Mouse (Mus musculus): Measurements from ENCODE around the gene Asprv1.
A peak's percentile ranks its signal among the peaks of the same experiment; 100 is the strongest.

Asprv1 gene

GRCm38 (mm10) chr6:86665076-86665475 is 37.1 kb downstream of the Asprv1 start:
- Histone ChIP-seq H3K9me3 (ENCODE audit: low read length) (no peaks in the 10 kb centered on the region), H3K4me1 (replicated peaks; ENCODE audit: low read depth, low read length) (peaks cover 26% of the 10 kb centered on the region), H3K27me3 (ENCODE audit: insufficient read depth, low read length) (peaks cover 3% of the 10 kb centered on the region; the same call in 1 of the 2 replicates), H3K36me3 (ENCODE audit: insufficient read depth, low read length) (peaks cover 22% of the 10 kb centered on the region), H3K4me3 (replicated peaks; ENCODE audit: low read length) (no peak overlapping the region)
- no peak for TF ChIP-seq NANOG (IDR thresholded peaks at IDR 0.05; ENCODE audit: borderline replicate concordance, low read length)
- no peak for TF ChIP-seq CTCF (conservative IDR thresholded peaks at IDR 0.05; ENCODE audit: low read length)
- no peak for TF ChIP-seq POU5F1 (IDR thresholded peaks at IDR 0.05; ENCODE audit: borderline replicate concordance, low read length)

- Histone ChIP-seq H3K4me3 (replicated peaks; ENCODE audit: low read length) (no peak overlapping the region), H3K27me3 (ENCODE audit: insufficient read depth, low read length) (peaks cover 3% of the 10 kb centered on the region; the same call in 1 of the 2 replicates), H3K9me3 (ENCODE audit: low read length) (no peaks in the 10 kb centered on the region), H3K36me3 (ENCODE audit: insufficient read depth, low read length) (peaks cover 18% of the 10 kb centered on the region), H3K4me1 (replicated peaks; ENCODE audit: low read depth, low read length) (peaks cover 21% of the 10 kb centered on the region)
- TF ChIP-seq NANOG (IDR thresholded peaks at IDR 0.05; ENCODE audit: borderline replicate concordance, low read length) (no peak), CTCF (conservative IDR thresholded peaks at IDR 0.05; ENCODE audit: low read length) (no peak), POU5F1 (IDR thresholded peaks at IDR 0.05; ENCODE audit: borderline replicate concordance, low read length) (no peak)
These were observed 37.8 kb downstream of the Asprv1 start for GRCm38 (mm10) chr6:86665560-86666307.

GRCm38 (mm10) chr6:86667061-86667460 is 39.1 kb downstream of the Asprv1 start:
- Histone ChIP-seq H3K36me3 (ENCODE audit: insufficient read depth, low read length) (peaks cover 24% of the 10 kb centered on the region), H3K4me3 (replicated peaks; ENCODE audit: low read length) (no peak overlapping the region), H3K27me3 (ENCODE audit: insufficient read depth, low read length) (peaks cover 3% of the 10 kb centered on the region; the same call in 1 of the 2 replicates), H3K9me3 (ENCODE audit: low read length) (no peaks in the 10 kb centered on the region), H3K4me1 (replicated peaks; ENCODE audit: low read depth, low read length) (peaks cover 20% of the 10 kb centered on the region)
- TF ChIP-seq CTCF (conservative IDR thresholded peaks at IDR 0.05; ENCODE audit: low read length): no peak
- no peak for TF ChIP-seq NANOG (IDR thresholded peaks at IDR 0.05; ENCODE audit: borderline replicate concordance, low read length)
- TF ChIP-seq POU5F1 (IDR thresholded peaks at IDR 0.05; ENCODE audit: borderline replicate concordance, low read length): no peak

GRCm38 (mm10) chr6:86668580-86669239 is 40.7 kb downstream of the Asprv1 start, which contains the start of gene Mxd1:
TSS of gene Mxd1 (minus strand) at chr6:86669161.
- TF ChIP-seq NANOG (IDR thresholded peaks at IDR 0.05; ENCODE audit: borderline replicate concordance, low read length) (no peak), CTCF (conservative IDR thresholded peaks at IDR 0.05; ENCODE audit: low read length) (no peak), POU5F1 (IDR thresholded peaks at IDR 0.05; ENCODE audit: borderline replicate concordance, low read length) (no peak)
- Histone ChIP-seq H3K4me1 (replicated peaks; ENCODE audit: low read depth, low read length) (peaks cover 20% of the 10 kb centered on the region), H3K9me3 (ENCODE audit: low read length) (no peaks in the 10 kb centered on the region), H3K36me3 (ENCODE audit: insufficient read depth, low read length) (peaks cover 35% of the 10 kb centered on the region), H3K4me3 (replicated peaks; ENCODE audit: low read length) (peak within 1 kb of the TSS; percentile 92), H3K27me3 (ENCODE audit: insufficient read depth, low read length) (peaks cover 3% of the 10 kb centered on the region; the same call in 1 of the 2 replicates)

- Histone ChIP-seq H3K4me1 (replicated peaks; ENCODE audit: low read depth, low read length) (peaks cover 20% of the 10 kb centered on the region), H3K9me3 (ENCODE audit: low read length) (no peaks in the 10 kb centered on the region), H3K4me3 (replicated peaks; ENCODE audit: low read length) (peak overlapping the region; percentile 92), H3K27me3 (ENCODE audit: insufficient read depth, low read length) (peaks cover 3% of the 10 kb centered on the region; the same call in 1 of the 2 replicates), H3K36me3 (ENCODE audit: insufficient read depth, low read length) (peaks cover 40% of the 10 kb centered on the region)
- TF ChIP-seq CTCF (conservative IDR thresholded peaks at IDR 0.05; ENCODE audit: low read length): no peak
- TF ChIP-seq NANOG (IDR thresholded peaks at IDR 0.05; ENCODE audit: borderline replicate concordance, low read length): no peak
- no peak for TF ChIP-seq POU5F1 (IDR thresholded peaks at IDR 0.05; ENCODE audit: borderline replicate concordance, low read length)
These were observed 41.3 kb downstream of the Asprv1 start for GRCm38 (mm10) chr6:86669240-86669727.

- Histone ChIP-seq H3K36me3 (ENCODE audit: insufficient read depth, low read length) (peaks cover 54% of the 10 kb centered on the region), H3K4me1 (replicated peaks; ENCODE audit: low read depth, low read length) (peaks cover 20% of the 10 kb centered on the region), H3K9me3 (ENCODE audit: low read length) (no peaks in the 10 kb centered on the region), H3K27me3 (ENCODE audit: insufficient read depth, low read length) (peaks cover 3% of the 10 kb centered on the region; the same call in 1 of the 2 replicates), H3K4me3 (replicated peaks; ENCODE audit: low read length) (no peak overlapping the region)
- TF ChIP-seq POU5F1 (IDR thresholded peaks at IDR 0.05; ENCODE audit: borderline replicate concordance, low read length) (no peak), NANOG (IDR thresholded peaks at IDR 0.05; ENCODE audit: borderline replicate concordance, low read length) (no peak), CTCF (conservative IDR thresholded peaks at IDR 0.05; ENCODE audit: low read length) (peak; percentile 72)
These were observed 42.9 kb downstream of the Asprv1 start for GRCm38 (mm10) chr6:86670873-86671272.

GRCm38 (mm10) chr6:86678341-86678740 is 50.4 kb downstream of the Asprv1 start:
- Histone ChIP-seq H3K27me3 (ENCODE audit: insufficient read depth, low read length) (no peaks in the 10 kb centered on the region), H3K4me3 (replicated peaks; ENCODE audit: low read length) (no peak overlapping the region), H3K36me3 (ENCODE audit: insufficient read depth, low read length) (peaks cover 94% of the 10 kb centered on the region), H3K4me1 (replicated peaks; ENCODE audit: low read depth, low read length) (peaks cover 16% of the 10 kb centered on the region), H3K9me3 (ENCODE audit: low read length) (no peaks in the 10 kb centered on the region)
- TF ChIP-seq CTCF (conservative IDR thresholded peaks at IDR 0.05; ENCODE audit: low read length) (no peak), NANOG (IDR thresholded peaks at IDR 0.05; ENCODE audit: borderline replicate concordance, low read length) (no peak), POU5F1 (IDR thresholded peaks at IDR 0.05; ENCODE audit: borderline replicate concordance, low read length) (no peak)

All from E14TG2a.4 (cell line).